Mouse (Mus musculus): ENCODE data around the gene Dnajc7. TPM values are rescaled to one million over a fixed set of nuclear protein-coding genes. Genes with fewer than 3 reads are reported as not detected.

The Dnajc7 gene
- polyA plus RNA-seq, 1 experiment from 2014 or later, result 60.9 TPM

DNA sequence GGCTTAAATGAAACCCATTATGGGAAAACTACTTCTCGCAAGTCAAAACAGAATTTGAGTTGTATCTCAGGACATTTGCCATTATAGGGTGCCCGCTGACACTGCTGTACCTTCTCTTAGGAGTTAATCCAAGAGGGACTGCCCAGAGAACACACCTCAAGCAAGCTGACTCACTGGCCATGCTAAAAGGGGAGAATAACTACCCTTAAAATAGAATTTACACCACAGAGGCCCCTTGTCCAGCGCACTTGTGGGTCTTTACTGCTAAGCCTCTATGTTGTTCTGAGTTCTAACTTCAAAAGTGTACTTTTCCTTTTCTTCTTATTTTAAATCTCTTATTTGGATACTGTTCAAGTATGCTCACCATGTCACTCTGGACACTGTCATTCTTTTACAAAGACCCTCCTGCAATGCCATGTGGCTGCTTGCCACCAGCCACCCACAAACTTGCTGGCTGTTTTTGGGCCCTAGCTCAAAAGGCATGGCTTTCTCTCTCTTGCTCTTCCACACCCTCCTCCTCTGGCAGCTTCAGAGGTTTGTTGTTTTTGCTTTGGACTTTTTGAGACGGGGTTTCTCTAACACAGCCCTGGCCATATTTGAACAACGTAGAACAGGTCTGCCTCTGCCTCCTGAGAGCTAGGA, 10.5 kb downstream of the Dnajc7 start:
- WGBS (ENCODE audit: insufficient replicate concordance), result 79% methylated on average over 5 of the region's 5 CpGs
- Histone ChIP-seq H3K27ac (ENCODE audit: low read length) (no peak overlapping the region), H3K9ac (ENCODE audit: low read depth, low read length) (no peak overlapping the region)

GRCm38 (mm10) chr11:100608796-100609195, 11.2 kb downstream of the Dnajc7 start:
- WGBS (ENCODE audit: insufficient replicate concordance), result 63% methylated on average over 4 of the region's 4 CpGs
- Histone ChIP-seq H3K4me1 (ENCODE audit: control insufficient read depth, low read depth, low read length) (no peaks in the 10 kb centered on the region), H3K9me3 (replicated peaks; ENCODE audit: control insufficient read depth, low read length) (no peaks in the 10 kb centered on the region), H3K36me3 (ENCODE audit: control insufficient read depth, insufficient read depth) (peaks cover 3% of the 10 kb centered on the region; the same call in 1 of the 2 replicates), H3K4me2 (ENCODE audit: low read depth, low read length) (no peak overlapping the region), H3K27ac (ENCODE audit: low read length) (no peak overlapping the region), H3K9ac (ENCODE audit: low read depth, low read length) (no peak overlapping the region), H3K27me3 (ENCODE audit: control insufficient read depth, insufficient read depth, low read depth, low read length) (no peaks in the 10 kb centered on the region), H3K4me3 (ENCODE audit: low read depth, low read length) (no peak overlapping the region)
- no peak for ATAC-seq (ENCODE audit: low read depth)

More for the DNA sequence above, 10.5 kb downstream of the Dnajc7 start:
- ATAC-seq (ENCODE audit: low read depth), result no peak
- H3K4me2 ChIP-seq (ENCODE audit: low read depth, low read length), result no peak overlapping the region
- no peaks in the 10 kb centered on the region for H3K9me3 ChIP-seq (replicated peaks; ENCODE audit: control insufficient read depth, low read length)
- H3K4me1 ChIP-seq (ENCODE audit: control insufficient read depth, low read depth, low read length), result no peaks in the 10 kb centered on the region
- H3K27me3 ChIP-seq (ENCODE audit: control insufficient read depth, insufficient read depth, low read depth, low read length), result no peaks in the 10 kb centered on the region
- peaks cover 3% of the 10 kb centered on the region; the same call in 1 of the 2 replicates for H3K36me3 ChIP-seq (ENCODE audit: control insufficient read depth, insufficient read depth)
- no peak overlapping the region for H3K4me3 ChIP-seq (ENCODE audit: low read depth, low read length)

DNA sequence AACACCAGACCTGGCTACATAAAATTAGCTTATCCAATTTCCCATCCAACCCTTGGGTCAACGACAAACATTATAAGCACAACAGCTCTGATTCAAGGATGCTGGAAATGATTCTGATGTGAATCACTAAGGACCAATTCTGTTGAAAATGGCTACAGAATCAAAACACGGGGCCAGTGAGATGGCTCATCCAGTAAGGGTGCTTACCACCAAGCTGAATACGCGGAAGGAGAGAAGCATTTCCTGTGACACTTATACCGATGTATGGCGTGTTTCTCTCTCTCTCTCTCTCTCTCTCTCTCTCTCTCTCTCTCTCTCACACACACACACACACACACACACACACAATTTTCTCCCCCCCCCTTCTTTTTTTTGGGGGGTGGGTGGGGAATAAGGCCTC, 12.8 kb downstream of the Dnajc7 start:
- Histone ChIP-seq H3K27me3 (ENCODE audit: control insufficient read depth, insufficient read depth, low read depth, low read length) (no peaks in the 10 kb centered on the region), H3K4me2 (ENCODE audit: low read depth, low read length) (no peak overlapping the region), H3K9me3 (replicated peaks; ENCODE audit: control insufficient read depth, low read length) (no peaks in the 10 kb centered on the region), H3K36me3 (ENCODE audit: control insufficient read depth, insufficient read depth) (peaks cover 3% of the 10 kb centered on the region), H3K27ac (ENCODE audit: low read length) (no peak overlapping the region), H3K4me3 (ENCODE audit: low read depth, low read length) (no peak overlapping the region), H3K4me1 (ENCODE audit: control insufficient read depth, low read depth, low read length) (no peaks in the 10 kb centered on the region; the same call in 1 of the 2 replicates), H3K9ac (ENCODE audit: low read depth, low read length) (no peak overlapping the region)
- ATAC-seq (ENCODE audit: low read depth), result no peak
- 84% methylated on average over 6 of the region's 6 CpGs for WGBS (ENCODE audit: insufficient replicate concordance)

DNA sequence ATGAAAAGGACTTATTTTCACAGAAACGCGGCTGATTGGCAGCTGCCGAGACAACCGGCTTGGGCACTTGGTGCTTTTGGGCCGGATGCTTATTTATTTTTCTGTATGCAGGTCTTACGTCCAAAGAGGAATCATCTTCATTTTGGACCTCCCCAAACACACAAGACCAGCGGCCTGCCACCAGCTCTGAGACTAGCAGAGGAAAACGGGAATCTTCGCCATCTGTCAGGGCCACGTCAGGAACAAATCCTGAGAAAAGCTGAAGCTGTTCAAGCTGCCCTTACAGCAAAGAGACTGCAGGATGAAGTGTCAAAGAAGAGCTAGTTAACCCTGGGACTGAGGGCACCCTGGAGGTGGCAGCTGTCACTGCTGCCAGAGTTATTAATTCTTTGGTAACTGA, 14.5 kb downstream of the Dnajc7 start:
- H3K27me3 ChIP-seq (ENCODE audit: control insufficient read depth, insufficient read depth, low read depth, low read length), result no peaks in the 10 kb centered on the region
- H3K36me3 ChIP-seq (ENCODE audit: control insufficient read depth, insufficient read depth), result peaks cover 7% of the 10 kb centered on the region
- no peak for ATAC-seq (ENCODE audit: low read depth)
- H3K9ac ChIP-seq (ENCODE audit: low read depth, low read length), result no peak overlapping the region
- no peaks in the 10 kb centered on the region; the same call in 1 of the 2 replicates for H3K4me1 ChIP-seq (ENCODE audit: control insufficient read depth, low read depth, low read length)
- no peak overlapping the region for H3K4me3 ChIP-seq (ENCODE audit: low read depth, low read length)
- H3K4me2 ChIP-seq (ENCODE audit: low read depth, low read length), result no peak overlapping the region
- H3K9me3 ChIP-seq (replicated peaks; ENCODE audit: control insufficient read depth, low read length), result no peaks in the 10 kb centered on the region
- no peak overlapping the region for H3K27ac ChIP-seq (ENCODE audit: low read length)
- 88% methylated on average over 10 of the region's 10 CpGs for WGBS (ENCODE audit: insufficient replicate concordance)

DNA sequence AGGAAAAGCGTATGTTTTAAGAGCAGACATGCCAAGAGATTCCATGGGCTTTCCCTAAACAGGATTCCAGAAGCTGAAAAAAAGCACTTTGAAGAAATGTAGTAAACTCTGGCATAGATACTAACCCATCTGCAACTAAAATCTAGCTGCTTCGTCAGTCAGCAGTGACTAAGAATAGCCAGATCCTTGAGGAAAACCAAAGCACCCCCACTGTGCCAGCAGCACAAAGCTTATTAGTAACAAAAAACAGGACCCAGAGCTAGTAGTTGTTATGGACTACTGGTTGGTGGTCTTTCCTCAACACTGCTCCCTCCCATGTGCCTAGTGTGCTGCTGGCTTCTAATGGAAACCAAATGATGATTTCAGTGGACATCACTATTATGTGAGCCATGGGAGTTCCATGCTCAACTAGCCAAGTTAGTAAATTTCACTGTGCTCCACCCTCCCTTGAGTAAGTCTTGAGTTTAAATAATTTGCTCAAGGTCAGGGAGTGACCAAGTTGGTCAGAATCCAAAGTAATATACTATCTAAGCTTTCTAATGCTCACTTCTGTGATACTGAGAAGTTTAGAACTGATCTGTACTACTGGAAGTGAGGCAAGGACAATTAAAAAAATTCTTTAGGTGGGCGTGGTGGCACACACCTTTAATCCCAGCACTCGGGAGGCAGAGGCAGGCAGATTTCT, 15.5 kb downstream of the Dnajc7 start:
- Histone ChIP-seq H3K9me3 (replicated peaks; ENCODE audit: control insufficient read depth, low read length) (no peaks in the 10 kb centered on the region), H3K27ac (ENCODE audit: low read length) (no peak overlapping the region), H3K4me2 (ENCODE audit: low read depth, low read length) (no peak overlapping the region), H3K36me3 (ENCODE audit: control insufficient read depth, insufficient read depth) (peaks cover 13% of the 10 kb centered on the region), H3K9ac (ENCODE audit: low read depth, low read length) (no peak overlapping the region), H3K27me3 (ENCODE audit: control insufficient read depth, insufficient read depth, low read depth, low read length) (no peaks in the 10 kb centered on the region), H3K4me1 (ENCODE audit: control insufficient read depth, low read depth, low read length) (no peaks in the 10 kb centered on the region; the same call in 1 of the 2 replicates), H3K4me3 (ENCODE audit: low read depth, low read length) (no peak overlapping the region)
- no peak for ATAC-seq (ENCODE audit: low read depth)
- WGBS (ENCODE audit: insufficient replicate concordance), result 68% methylated on average over 4 of the region's 4 CpGs

DNA sequence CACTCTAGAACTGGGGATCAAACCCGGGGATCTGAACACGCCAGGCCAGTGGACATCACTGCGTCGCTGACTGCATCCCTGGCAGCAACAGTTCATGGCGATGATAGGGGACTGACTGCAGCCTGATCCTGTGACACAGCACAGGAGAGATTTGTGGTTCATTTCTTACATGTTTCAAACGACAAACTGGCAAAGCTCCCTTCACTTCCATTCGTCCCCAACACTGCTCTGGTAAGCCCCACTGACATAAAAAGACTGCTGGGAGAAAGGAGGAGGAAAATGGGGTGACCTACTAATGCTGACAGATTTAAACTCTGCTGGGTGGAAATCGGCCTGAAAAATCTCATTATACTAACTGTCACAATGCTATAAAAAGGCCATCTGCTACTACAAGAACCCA, 16.2 kb downstream of the Dnajc7 start:
- H3K4me1 ChIP-seq (ENCODE audit: control insufficient read depth, low read depth, low read length), result no peaks in the 10 kb centered on the region; the same call in 1 of the 2 replicates
- WGBS (ENCODE audit: insufficient replicate concordance), result 74% methylated on average over 8 of the region's 8 CpGs
- no peak for ATAC-seq (ENCODE audit: low read depth)
- no peaks in the 10 kb centered on the region for H3K27me3 ChIP-seq (ENCODE audit: control insufficient read depth, insufficient read depth, low read depth, low read length)
- no peaks in the 10 kb centered on the region for H3K9me3 ChIP-seq (replicated peaks; ENCODE audit: control insufficient read depth, low read length)
- no peak overlapping the region for H3K4me3 ChIP-seq (ENCODE audit: low read depth, low read length)
- H3K36me3 ChIP-seq (ENCODE audit: control insufficient read depth, insufficient read depth), result peaks cover 20% of the 10 kb centered on the region
- H3K27ac ChIP-seq (ENCODE audit: low read length), result no peak overlapping the region
- no peak overlapping the region for H3K9ac ChIP-seq (ENCODE audit: low read depth, low read length)
- no peak overlapping the region for H3K4me2 ChIP-seq (ENCODE audit: low read depth, low read length)

DNA sequence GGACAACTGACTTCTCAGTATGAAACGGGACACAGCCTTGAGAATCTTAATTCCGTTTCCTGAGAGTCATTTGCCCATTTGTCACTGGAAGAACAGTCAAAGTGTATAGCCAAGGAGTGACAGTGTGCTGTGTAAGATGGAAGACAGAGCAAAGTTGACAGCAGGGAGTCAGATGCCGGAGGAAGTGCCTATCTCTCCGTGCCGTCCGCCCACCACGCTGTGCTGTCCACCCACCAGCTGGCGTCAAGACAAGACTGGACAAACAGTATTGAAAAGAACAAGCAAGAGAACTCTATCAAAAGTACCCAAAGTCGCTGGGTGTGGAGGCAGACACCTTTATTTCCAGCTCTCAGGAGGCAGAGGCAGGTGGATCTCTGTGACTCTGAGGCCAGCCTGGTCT, 16.8 kb downstream of the Dnajc7 start:
- Histone ChIP-seq H3K4me3 (ENCODE audit: low read depth, low read length) (no peak overlapping the region), H3K4me1 (ENCODE audit: control insufficient read depth, low read depth, low read length) (no peaks in the 10 kb centered on the region; the same call in 1 of the 2 replicates), H3K9me3 (replicated peaks; ENCODE audit: control insufficient read depth, low read length) (no peaks in the 10 kb centered on the region), H3K27ac (ENCODE audit: low read length) (no peak overlapping the region), H3K27me3 (ENCODE audit: control insufficient read depth, insufficient read depth, low read depth, low read length) (no peaks in the 10 kb centered on the region), H3K4me2 (ENCODE audit: low read depth, low read length) (no peak overlapping the region), H3K36me3 (ENCODE audit: control insufficient read depth, insufficient read depth) (peaks cover 22% of the 10 kb centered on the region), H3K9ac (ENCODE audit: low read depth, low read length) (no peak overlapping the region)
- WGBS (ENCODE audit: insufficient replicate concordance), result 73% methylated on average over 9 of the region's 9 CpGs
- no peak for ATAC-seq (ENCODE audit: low read depth)

- H3K27ac ChIP-seq (ENCODE audit: low read length), result no peak overlapping the region
- H3K4me3 ChIP-seq (ENCODE audit: low read depth, low read length), result no peak overlapping the region
- H3K36me3 ChIP-seq (ENCODE audit: control insufficient read depth, insufficient read depth), result peaks cover 35% of the 10 kb centered on the region
- no peak for ATAC-seq (ENCODE audit: low read depth)
- H3K9me3 ChIP-seq (replicated peaks; ENCODE audit: control insufficient read depth, low read length), result no peaks in the 10 kb centered on the region
- no peak overlapping the region for H3K9ac ChIP-seq (ENCODE audit: low read depth, low read length)
- no peaks in the 10 kb centered on the region for H3K27me3 ChIP-seq (ENCODE audit: control insufficient read depth, insufficient read depth, low read depth, low read length)
- 86% methylated on average over 3 of the region's 3 CpGs for WGBS (ENCODE audit: insufficient replicate concordance)
- no peaks in the 10 kb centered on the region; the same call in 1 of the 2 replicates for H3K4me1 ChIP-seq (ENCODE audit: control insufficient read depth, low read depth, low read length)
- no peak overlapping the region for H3K4me2 ChIP-seq (ENCODE audit: low read depth, low read length)
These were observed 18.6 kb downstream of the Dnajc7 start for GRCm38 (mm10) chr11:100601372-100601771.

DNA sequence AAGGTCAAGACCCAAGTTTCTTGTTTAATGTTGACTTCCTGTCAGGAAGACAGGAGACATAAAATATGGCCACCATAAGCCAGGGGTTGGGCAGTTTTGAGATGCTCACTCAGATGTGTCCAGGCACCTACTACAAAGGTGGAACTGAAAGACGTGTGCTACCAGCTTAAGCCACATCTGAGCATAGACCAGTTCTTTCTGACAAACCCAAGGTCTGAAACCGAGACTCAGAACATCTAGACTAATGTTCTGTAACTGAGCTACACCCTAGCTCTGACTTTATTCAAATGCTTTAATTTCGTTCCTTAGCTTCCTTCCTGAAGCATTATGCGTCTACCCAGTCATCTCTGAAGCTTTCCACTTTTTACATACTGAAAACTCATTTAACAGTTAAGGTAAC, 21.9 kb downstream of the Dnajc7 start:
- no peak for ATAC-seq (ENCODE audit: low read depth)
- no peaks in the 10 kb centered on the region for H3K27me3 ChIP-seq (ENCODE audit: control insufficient read depth, insufficient read depth, low read depth, low read length)
- H3K4me1 ChIP-seq (ENCODE audit: control insufficient read depth, low read depth, low read length), result no peaks in the 10 kb centered on the region
- 73% methylated on average over 4 of the region's 4 CpGs for WGBS (ENCODE audit: insufficient replicate concordance)
- no peak overlapping the region for H3K4me3 ChIP-seq (ENCODE audit: low read depth, low read length)
- no peak overlapping the region for H3K9ac ChIP-seq (ENCODE audit: low read depth, low read length)
- H3K9me3 ChIP-seq (replicated peaks; ENCODE audit: control insufficient read depth, low read length), result no peaks in the 10 kb centered on the region
- H3K4me2 ChIP-seq (ENCODE audit: low read depth, low read length), result no peak overlapping the region
- peaks cover 48% of the 10 kb centered on the region for H3K36me3 ChIP-seq (ENCODE audit: control insufficient read depth, insufficient read depth)
- H3K27ac ChIP-seq (ENCODE audit: low read length), result no peak overlapping the region
